10 mouse cellular contexts compared by ENCODE assay signal in genomic region chr5:64422787-64423587, GRCm38 (mm10).
A peak's percentile ranks its signal among the peaks of the same experiment; 100 is the strongest.
DNase-seq lines count a peak whose midpoint lies in the region; ATAC-seq lines count a peak whose summit lies in the region.
"Had no signal": no experiment of that assay in that cellular context is flagged by ENCODE, and none has a peak within 500 bp of the region (broad histone marks: within the 10 kb centered on the region; RNA-seq: fewer than 3 reads in every experiment).

No protein-coding gene starts in this region.

- H3K36me3 ChIP-seq in kidney, embryonic 14.5 days (ENCODE audit: control insufficient read depth, insufficient read depth, low read length), result no peaks in the 10 kb centered on the region
- H3K36me3 ChIP-seq in midbrain, embryonic 16.5 days (ENCODE audit: control insufficient read depth, insufficient read depth, low read length), result no peaks in the 10 kb centered on the region

- H3K4me3 ChIP-seq in kidney, embryonic 14.5 days (ENCODE audit: low read length), result no peak overlapping the region
- H3K4me3 ChIP-seq in midbrain, embryonic 16.5 days (ENCODE audit: low read depth, low read length), result no peak overlapping the region
- H3K4me3 ChIP-seq: erythroblast, embryonic 14.5 days; myocyte had no signal

- H3K4me2 ChIP-seq in kidney, embryonic 14.5 days (replicated peaks; ENCODE audit: low read depth, low read length), result no peak overlapping the region; the same call in 1 of the 2 replicates
- H3K4me2 ChIP-seq in midbrain, embryonic 16.5 days (ENCODE audit: low read length), result no peak overlapping the region

- H3K4me1 ChIP-seq in kidney, embryonic 14.5 days (ENCODE audit: control insufficient read depth, insufficient read depth, low read length), result peaks cover 11% of the 10 kb centered on the region; the same call in 1 of the 2 replicates
- H3K4me1 ChIP-seq in midbrain, embryonic 16.5 days (ENCODE audit: control insufficient read depth, insufficient read depth, low read length), result no peaks in the 10 kb centered on the region

- peak; percentile 53 for DNase-seq in embryo, embryonic 9.5 days (ENCODE audit: extremely low spot score)
- peak; percentile 4 for DNase-seq in forelimb bud, embryonic 11.5 days (ENCODE audit: low read depth, low spot score)
- no peak for DNase-seq in lung, postnatal 36 days
- no peak for DNase-seq in MN1 (ENCODE audit: low spot score)
- no peak for DNase-seq in heart, postnatal 10 days

- H3K9me3 ChIP-seq in kidney, embryonic 14.5 days (ENCODE audit: control insufficient read depth, low read length), result peaks cover 11% of the 10 kb centered on the region; the same call in 1 of the 2 replicates
- no peaks in the 10 kb centered on the region for H3K9me3 ChIP-seq in midbrain, embryonic 16.5 days (replicated peaks; ENCODE audit: control insufficient read depth, low read length, poor library complexity, severe bottlenecking)

- H3K27me3 ChIP-seq in kidney, embryonic 14.5 days (ENCODE audit: control insufficient read depth, insufficient read depth, low read length), result no peaks in the 10 kb centered on the region
- H3K27me3 ChIP-seq in midbrain, embryonic 16.5 days (ENCODE audit: control insufficient read depth, insufficient read depth, low read depth, low read length), result no peaks in the 10 kb centered on the region

- H3K27ac ChIP-seq in kidney, embryonic 14.5 days (ENCODE audit: low read depth, low read length), result peak overlapping the region; percentile 62; the same call in 1 of the 2 replicates
- no peak overlapping the region for H3K27ac ChIP-seq in midbrain, embryonic 16.5 days (ENCODE audit: low read length)

- peak; percentile 89 for ATAC-seq in kidney, embryonic 14.5 days (ENCODE audit: low FRiP score, low TSS enrichment)
- peak; percentile 39 for ATAC-seq in midbrain, embryonic 16.5 days
- ATAC-seq in erythroblast, adult 5-6 weeks (replicated peaks; ENCODE audit: low FRiP score, poor library complexity, severe bottlenecking), result no peak

- intact Hi-C loops in heart, postnatal 10 days (cut with DNase I), result no loop called here

- WGBS in kidney, embryonic 14.5 days, result 5% methylated on average over 13 of the region's 13 CpGs
- WGBS in midbrain, embryonic 16.5 days, result 42% methylated on average over 13 of the region's 13 CpGs

- no peak overlapping the region for H3K9ac ChIP-seq in kidney, embryonic 14.5 days (ENCODE audit: low read depth, low read length)
- no peak overlapping the region for H3K9ac ChIP-seq in midbrain, embryonic 16.5 days (ENCODE audit: low read depth, low read length)

Comparison
In these comparisons a context has a peak if more than half of its experiments do, and no peak if none do; other contexts are left out.
1. DNase-seq: peak in embryo, embryonic 9.5 days (single experiment) and forelimb bud, embryonic 11.5 days (single experiment); none in lung, postnatal 36 days (single experiment), MN1 (single experiment) and heart, postnatal 10 days (0 of 2).